Mouse (Mus musculus): ENCODE results near the gene Cxcl15.

GRCm38 (mm10) chr5:90807176-90807950 lies 13.0 kb downstream of the Cxcl15 start:
- no peak for TF ChIP-seq CTCF (IDR thresholded peaks at IDR 0.05; ENCODE audit: low read depth)
- TF ChIP-seq EP300 (IDR thresholded peaks at IDR 0.05; ENCODE audit: low read depth) = no peak
